Mouse (Mus musculus): ENCODE measurements around the gene Aldoart2.
A peak's percentile ranks its signal among the peaks of the same experiment; 100 is the strongest.
"Not testable (repeated sequence)": the region's sequence is repeated elsewhere in the genome, so short reads cannot be mapped to it uniquely, and the experiment has no call there.

Gene Aldoart2

DNA sequence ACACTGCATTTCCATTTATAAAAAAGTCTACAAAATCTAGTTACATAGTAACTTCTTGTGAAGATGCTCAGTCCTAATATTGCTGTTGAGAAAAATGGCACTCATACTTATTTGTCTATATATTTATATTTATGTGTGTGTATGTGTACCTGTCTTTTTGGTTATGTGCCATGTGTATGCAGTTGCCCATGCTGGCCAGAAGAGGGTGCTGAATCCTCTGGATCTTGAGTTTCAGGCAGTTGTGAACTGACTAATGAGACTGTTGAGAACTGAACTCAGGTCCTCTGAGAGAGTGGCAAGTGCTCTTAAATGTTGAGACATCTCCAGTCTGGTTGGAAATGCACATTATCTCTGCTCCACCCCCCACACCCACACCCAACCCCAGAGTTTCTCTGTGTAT, 8.1 kb downstream of the Aldoart2 start:
- no peak for DNase-seq (ENCODE audit: low spot score in 2 of 2)

DNA sequence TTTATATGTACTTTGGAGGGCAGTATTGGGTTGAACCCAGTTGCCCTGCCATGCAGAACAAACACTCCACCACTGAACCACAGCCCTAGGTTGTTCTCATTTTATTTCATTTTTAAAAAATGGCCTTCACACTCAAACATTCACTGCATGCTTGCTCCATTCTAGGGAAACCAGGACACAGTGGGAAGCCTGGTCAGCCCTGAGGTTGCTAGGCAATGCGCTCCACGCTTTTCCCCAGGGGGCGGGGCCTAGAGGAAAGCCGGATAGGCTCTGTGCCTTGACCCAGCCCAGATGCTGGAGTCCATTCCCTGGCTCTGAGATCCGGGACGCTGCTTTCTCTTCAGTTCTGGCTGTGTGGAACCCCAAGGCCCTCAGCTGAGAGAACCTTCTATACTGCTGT, 8.8 kb downstream of the Aldoart2 start:
- DNase-seq (ENCODE audit: low spot score in 2 of 2), result no peak

DNA sequence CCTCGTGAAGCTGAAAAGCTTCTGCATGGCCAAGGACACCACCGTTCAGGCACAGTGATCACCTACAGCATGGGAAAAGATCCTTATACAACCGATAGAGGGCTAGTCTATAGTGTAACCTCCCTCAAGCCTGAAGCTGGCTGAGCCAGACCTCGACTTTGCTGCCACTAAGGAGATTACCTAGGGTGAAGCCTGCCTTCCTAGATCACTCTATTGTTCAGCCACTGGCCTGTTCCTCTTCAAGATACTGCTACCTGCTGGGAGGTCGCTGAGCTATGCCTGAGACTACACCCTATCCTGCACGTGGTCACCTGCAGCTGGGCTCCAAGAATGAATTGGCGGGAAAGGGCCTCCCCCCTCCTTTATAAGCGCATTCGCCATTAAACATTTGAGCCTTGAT, 21.9 kb downstream of the Aldoart2 start:
- DNase-seq (ENCODE audit: low spot score in 2 of 2), result not testable (repeated sequence)

DNA sequence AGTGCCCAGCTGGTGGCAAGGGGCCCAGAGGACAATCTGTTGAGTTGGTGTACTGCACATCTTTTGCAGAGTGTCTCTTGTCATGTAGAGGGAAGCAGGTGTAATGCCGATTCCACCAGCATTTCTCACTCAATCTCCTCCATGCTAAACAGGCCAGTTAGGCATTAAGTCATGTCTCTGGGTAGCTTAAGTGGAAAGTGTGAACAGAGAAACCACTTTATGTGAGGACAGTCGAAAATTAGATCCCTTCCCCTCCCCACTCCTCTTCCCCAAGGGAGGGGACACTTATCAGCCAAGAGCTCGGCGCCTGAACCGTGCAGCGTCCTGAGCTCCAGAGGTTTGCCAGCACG, 33.5 kb downstream of the Aldoart2 start:
- DNase-seq (ENCODE audit: low spot score in 2 of 2), result no peak

- DNase-seq (ENCODE audit: low spot score in 2 of 2), result no peak
These were observed 34.0 kb downstream of the Aldoart2 start, which contains the start of gene Insm2 for GRCm38 (mm10) chr12:55598887-55599561. Gene Insm2 (plus strand): TSS chr12:55599427.

DNA sequence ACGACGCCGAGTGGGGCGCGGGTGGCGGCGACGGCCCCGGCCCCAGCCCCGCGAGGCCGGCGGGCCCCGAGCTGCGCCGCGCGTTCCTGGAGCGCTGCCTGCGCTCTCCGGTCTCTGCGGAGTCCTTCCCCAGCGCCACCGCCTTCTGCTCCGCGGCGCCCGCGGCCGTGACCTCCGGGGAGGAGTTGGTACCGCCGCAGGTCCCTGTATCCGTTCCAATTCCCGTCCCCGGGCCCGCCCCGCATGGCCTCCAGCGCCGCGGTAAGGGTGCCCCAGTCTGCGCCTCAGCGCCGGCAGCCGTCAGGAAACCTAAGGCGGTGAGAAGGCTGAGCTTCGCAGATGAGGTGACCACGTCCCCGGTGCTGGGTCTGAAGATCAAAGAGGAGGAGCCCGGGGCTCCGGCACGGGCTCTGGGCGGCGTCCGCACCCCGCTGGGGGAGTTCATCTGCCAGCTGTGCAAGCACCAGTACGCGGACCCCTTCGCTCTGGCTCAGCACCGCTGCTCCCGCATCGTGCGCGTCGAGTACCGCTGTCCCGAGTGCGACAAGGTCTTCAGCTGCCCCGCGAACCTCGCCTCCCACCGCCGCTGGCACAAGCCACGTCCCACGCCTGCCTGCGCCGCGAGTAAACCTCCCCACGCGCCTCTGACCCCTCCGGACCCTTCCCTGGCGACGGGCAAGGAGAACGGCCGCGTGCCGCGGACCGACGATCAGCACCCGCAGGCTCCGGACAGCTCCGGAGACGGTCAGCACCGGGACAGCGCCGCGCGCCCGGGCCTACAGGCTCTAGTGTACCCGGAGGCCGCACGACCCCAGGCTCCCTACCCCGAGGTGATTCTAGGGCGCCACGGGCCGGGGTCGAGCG, 34.8 kb downstream of the Aldoart2 start:
- peak; percentile 6 to 76 for DNase-seq (ENCODE audit: low spot score in 2 of 2)

DNA sequence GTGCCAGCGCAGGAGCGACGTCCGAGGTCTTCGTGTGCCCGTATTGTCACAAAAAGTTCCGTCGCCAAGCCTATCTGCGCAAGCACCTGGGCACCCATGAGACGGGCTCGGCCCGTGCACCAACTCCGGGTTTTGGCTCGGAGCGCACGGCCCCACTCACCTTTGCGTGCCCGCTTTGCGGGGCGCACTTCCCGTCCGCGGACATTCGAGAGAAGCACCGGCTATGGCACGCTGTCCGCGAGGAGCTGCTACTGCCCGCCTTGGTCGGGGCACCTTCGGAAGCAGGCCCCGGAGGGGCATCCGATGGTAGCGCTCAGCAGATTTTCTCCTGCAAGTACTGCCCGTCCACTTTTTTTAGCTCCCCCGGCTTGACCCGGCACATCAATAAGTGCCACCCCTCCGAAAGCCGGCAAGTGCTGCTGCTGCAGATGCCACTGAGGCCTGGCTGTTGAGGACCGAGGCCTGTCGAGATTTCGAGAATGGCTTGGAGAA, 35.5 kb downstream of the Aldoart2 start:
- no peak for DNase-seq (ENCODE audit: low spot score in 2 of 2)

DNA sequence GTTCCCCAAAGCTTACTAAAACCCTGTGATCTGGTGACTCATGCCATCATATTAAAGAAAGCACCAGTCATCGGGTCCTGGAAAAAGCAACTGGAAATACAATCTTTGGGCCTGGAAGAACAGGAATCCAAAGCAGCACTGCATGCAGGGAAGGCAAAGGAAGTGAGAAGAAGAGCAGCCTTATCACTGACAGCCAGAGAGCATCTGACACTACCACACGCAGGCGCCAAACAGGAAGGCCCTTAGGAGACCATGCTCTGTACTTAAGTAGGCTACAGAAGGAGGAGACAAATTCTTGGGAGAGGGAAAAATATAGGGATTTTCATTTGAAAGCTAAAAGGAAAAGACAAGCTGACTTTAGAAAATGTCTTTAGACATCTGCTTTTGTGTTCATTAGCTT, 39.4 kb downstream of the Aldoart2 start:
- DNase-seq (ENCODE audit: low spot score in 2 of 2), result no peak

DNA sequence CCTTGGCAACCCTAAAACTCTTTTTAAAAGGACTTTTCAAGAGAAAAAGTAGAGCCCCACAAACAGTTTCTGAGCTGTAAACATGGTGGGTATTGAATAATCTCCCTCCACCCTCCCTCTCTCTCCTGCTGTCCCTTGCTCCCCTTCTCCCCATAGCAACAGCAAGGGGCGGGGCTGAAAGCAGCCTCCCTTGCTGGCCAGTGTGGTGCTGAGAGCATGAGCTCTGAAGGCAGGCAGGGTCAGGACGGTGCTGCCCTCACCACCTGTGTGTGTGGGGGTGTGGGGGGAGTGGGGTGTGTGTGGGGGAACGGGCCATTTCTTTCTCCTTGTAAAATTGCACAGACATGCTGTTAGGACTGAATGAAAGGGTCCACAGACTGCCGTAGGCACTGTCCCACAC, 42.9 kb downstream of the Aldoart2 start:
- DNase-seq (ENCODE audit: low spot score in 2 of 2), result no peak

- no peak for DNase-seq (ENCODE audit: low spot score in 2 of 2)
These were observed 45.8 kb downstream of the Aldoart2 start for GRCm38 (mm10) chr12:55610812-55611211.
